Mouse (Mus musculus) heart, adult 11 months (tissue): ENCODE measurements around the gene Snrpb.
A peak's percentile ranks its signal among the peaks of the same experiment; 100 is the strongest.

Experiments used
- DNase-seq: peaks from one replicate; pipeline ENCODE4 v3.0.0; 2022

Gene Snrpb

DNA sequence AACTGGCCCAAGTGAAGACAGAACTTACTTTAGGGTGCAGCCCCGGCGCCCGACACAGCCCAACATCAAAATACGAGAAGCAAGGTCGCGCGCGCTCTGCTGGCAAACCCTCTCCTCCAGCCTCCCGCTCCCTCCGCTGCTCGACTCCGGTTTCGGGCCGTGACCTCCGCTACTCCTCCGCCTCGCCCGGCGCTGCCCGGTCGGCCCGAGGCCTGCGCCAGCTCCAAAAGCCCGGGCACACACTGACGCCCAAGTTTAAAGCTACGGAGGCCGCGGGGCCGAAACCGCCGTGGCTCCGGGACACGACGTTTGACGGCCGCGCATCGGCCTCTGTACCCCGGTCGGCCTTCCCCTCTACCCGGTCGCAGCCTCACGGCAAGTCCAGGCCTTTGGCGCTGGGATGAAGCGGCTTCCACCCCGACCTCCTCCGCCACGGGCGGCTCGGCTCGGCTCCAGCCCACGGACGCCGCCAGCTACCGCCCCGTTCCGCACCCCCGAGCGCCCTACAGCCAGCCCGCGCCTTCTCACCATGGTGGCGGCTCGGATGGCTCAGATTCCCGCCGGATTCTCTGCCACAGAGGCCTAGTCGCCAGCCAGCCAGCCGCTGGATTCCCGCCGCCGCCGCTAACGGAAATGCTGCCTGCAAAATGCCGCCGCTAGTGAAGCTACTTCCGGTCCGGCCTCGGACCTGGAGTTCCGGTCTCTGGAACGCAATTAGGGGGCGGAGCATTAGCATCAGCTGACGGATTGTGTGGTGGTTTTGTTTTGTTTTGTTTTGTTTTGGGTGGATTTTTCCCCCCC is at the start of gene Snrpb:
Gene Snrpb (minus strand): TSS at position 698 of the 801 bp plus-strand sequence.
- peak; percentile 98 for DNase-seq

- peak; percentile 71 for DNase-seq
Measured at GRCm38 (mm10) chr2:130211581-130211980, 32.4 kb upstream of the Snrpb start.

DNA sequence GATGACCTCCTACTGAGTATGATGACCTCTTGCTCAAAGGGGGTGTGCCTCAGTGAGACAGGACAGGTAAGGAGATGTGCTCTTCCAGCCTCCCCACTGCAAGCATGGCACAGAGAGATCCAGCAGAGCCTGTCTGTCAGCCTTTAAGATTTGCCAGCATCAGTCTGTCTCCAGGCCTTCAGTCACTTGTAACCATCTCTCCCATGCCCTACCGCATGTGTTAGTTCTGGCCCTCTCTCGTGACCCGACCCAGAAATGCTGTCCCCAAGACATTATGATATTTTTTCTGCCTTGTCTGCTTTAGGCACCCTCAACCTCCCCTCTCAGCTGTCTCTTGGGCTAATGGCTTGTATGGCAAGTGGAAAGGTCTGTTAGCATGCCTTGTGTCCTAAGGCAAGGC is 30.4 kb upstream of the Snrpb start:
- peak; percentile 78 for DNase-seq

DNA sequence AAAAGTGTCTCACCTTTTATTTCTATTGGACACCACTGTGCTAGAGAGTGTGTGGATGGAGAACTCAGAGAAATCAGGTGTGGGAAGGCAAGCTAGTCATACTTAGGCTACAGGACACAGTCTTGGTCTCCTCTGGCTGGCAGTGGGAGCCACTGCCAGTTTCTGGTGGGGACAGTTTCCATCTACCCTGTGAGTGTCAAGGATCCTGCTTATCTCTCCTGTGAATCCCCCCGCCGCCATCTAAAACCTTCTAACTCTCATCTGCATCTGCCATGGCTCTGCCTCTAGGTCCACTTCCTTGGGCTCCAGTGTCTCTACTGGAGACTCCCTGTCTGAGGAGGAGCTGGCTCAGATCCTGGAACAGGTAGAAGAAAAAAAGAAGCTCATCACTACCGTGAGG is 28.8 kb upstream of the Snrpb start:
- peak; percentile 23 for DNase-seq

- DNase-seq, result peak; percentile 65
Measured at GRCm38 (mm10) chr2:130207376-130207775, 28.2 kb upstream of the Snrpb start.

DNA sequence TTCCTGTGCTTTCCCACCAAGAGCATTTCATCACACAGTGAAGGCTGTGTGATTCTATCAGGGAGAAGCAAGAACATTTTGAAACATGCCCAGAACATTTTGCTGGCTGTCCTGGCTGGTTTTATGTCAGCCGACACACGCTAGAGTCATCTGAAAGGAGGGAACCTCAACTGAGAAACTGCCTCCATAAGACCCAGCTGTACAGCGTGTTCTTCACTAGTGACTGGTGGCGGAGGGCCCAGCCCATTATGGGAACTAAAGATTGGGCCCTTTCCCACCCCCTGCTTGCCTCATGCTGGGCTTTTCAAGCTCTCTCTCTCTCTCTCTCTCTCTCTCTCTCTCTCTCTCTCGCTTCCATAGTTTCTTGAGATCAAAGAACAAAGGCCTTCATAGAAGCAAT is 21.8 kb upstream of the Snrpb start:
- DNase-seq, result peak; percentile 85

GRCm38 (mm10) chr2:130194894-130195293 is 15.7 kb upstream of the Snrpb start, which contains the start of gene Tmc2:
Gene Tmc2, plus strand, starts transcription at chr2:130195194.
- no peak for DNase-seq

DNA sequence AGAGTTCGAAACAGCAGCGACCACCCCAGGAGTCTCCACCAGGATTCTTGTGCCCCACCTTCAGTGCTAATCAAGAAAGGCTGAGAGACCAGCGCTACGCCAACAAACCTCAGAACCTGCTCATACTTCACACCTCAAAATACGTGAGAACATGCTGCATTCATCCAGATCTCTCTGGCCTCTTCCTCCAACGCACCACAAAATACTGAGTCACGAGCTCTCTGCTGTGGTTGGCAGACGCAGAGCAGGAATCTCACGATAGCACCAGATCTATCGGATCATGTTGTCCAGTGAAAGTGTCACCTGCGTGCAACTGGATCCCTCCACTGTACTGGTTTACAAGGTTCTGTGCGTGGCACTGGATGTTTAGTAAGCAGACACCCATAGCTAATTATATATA is 9.2 kb upstream of the Snrpb start:
- peak; percentile 73 for DNase-seq

GRCm38 (mm10) chr2:130179507-130180019 is 360 bp upstream of the Snrpb start:
- DNase-seq, result no peak

GRCm38 (mm10) chr2:130178381-130178705 is 860 bp downstream of the Snrpb start:
- no peak for DNase-seq

GRCm38 (mm10) chr2:130176820-130177219 is 2.4 kb downstream of the Snrpb start:
- DNase-seq, result peak; percentile 89

DNA sequence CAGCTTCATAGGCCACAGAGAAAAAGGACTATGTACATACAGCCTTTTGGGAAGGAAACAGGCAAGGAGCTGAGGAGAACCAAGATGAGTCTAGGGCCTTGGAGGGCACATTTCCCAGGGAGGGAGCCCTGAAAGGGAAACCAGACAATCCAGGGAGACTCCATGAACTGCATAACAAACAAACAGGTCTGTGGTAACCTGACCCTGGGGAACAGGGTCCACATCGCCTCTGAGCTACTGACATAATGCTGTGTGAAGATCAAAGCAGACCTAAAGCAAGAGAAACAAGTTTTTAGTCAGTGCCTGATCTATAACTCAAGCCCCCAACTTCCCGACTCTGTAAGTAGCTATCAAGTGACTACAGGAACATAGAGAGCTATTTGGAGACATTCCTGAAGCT is 7.5 kb downstream of the Snrpb start:
- no peak for DNase-seq

- no peak for DNase-seq
Measured at GRCm38 (mm10) chr2:130167861-130168260, 11.3 kb downstream of the Snrpb start.

DNA sequence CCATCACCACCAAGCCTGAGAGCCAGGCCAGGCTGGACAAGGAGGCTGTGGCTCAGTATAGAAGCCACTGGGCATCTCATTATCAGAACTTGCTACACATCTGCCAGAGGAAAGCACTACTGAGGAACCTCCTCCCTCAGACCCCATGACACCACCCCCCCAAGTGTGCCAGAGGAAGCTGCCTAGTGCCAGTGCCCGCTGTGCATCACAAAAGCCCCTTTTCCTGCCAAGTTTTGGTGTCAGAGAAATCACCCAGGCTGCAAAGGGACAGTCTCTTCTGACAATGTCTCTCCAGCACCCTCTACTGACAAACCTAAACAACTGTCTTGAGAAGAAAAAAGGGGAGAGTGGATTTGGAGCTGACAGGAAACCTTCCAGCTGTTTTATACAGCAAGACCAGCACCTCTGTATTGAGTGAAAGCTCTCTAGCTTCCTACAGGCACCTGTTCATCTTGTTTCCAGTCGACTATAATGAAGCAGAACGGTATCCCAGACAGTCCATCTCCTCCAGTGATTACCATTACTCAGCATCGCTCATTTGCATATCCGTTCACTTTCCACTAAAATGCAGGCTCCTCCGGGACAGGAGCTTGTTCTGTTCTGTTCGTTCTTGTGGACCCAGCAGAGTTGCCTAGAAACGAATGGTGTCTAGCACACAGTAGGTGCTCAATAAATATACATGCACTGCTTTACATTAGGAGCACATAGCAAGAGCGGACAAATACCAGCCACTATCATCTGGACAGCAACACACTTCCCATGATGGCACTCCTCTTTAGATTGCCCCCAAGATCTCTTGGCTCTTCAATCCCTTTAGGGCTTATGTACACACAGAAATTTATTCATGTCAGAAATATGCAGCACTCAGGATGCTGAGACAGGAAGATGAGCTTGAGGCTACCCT is 12.6 kb downstream of the Snrpb start:
- DNase-seq, result no peak

GRCm38 (mm10) chr2:130162701-130163100 is 16.5 kb downstream of the Snrpb start:
- peak; percentile 55 for DNase-seq

- DNase-seq, result peak; percentile 41
Measured at GRCm38 (mm10) chr2:130158088-130158437, 21.1 kb downstream of the Snrpb start.

- DNase-seq, result peak; percentile 85
Measured at GRCm38 (mm10) chr2:130157231-130158087, 21.7 kb downstream of the Snrpb start.

GRCm38 (mm10) chr2:130155851-130156250 is 23.4 kb downstream of the Snrpb start:
- peak; percentile 23 for DNase-seq

DNA sequence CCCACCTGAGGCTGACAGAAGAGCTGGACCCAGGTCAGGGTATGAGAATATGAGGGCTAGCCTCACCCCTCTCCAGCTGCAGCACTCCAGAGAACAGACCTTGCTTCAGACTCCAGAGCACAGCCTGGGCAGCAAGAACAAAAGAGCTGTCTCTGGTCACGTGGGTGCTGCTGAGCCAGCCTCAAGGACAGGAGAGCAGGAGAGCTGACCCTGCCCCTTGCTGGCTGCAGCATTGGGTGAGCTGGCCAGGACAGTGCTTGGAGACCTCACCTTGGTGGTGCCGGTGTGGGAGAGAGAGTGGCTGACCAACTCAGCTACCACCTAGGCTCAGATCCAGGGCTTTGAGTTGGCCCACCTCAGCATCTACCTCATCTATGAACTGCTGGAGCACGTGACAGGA is 24.0 kb downstream of the Snrpb start:
- DNase-seq, result peak; percentile 76

DNA sequence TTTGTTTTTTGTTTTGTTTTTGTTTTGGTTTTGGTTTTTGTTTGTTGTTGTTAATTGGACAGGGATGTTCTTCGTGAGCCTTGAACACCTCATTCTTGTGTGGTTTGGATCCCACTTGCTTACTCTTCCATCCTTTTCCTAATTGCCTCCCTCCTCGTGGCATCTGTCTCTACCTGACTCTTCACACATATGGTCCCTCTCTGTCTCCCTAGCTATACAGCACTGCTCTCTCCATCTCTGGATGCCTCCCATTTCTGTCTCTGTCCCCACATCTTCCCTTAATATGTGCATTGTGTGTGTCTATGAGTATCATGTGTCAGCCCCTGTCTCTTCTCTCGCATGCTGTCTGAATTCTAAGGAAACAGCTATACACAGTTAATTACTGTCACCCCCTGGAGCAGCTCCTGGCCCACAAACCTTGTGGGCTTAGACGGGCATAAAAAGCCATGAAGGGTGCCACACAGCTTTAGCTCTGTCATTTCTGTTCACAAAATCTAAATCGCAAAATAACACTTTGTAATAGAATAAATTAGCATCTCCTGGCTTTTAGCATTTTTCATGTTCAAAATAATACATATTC is 33.0 kb downstream of the Snrpb start:
- peak; percentile 73 for DNase-seq

DNA sequence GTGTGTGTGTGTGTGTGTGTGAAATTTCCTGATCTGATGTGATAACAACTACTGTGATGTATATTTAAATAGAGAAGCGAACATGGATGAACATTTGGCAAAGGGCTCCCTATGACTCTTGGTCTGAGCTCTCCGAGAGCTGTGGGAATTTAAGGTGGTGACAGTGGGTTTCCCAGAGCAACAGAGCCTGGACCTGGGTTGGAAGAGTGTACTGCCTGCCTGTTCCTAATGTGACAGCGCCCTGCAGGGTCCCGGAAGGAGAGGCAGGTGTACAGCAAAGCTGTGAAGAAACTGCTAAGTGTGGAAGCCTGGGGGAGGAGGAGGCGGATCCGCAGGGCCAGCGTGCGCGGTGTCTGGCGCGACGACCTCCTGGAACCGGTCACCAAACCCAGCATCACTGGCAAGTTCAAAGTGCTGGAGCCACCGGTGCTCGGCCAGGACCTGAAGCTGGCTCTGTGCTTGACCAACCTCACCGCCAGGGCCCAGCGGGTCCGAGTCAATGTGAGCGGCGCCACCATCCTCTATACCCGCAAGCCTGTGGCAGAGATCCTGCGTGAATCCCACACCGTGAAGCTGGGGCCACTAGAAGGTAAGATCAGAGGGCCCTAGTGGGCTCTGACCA is 34.4 kb downstream of the Snrpb start:
- peak; percentile 63 for DNase-seq

DNA sequence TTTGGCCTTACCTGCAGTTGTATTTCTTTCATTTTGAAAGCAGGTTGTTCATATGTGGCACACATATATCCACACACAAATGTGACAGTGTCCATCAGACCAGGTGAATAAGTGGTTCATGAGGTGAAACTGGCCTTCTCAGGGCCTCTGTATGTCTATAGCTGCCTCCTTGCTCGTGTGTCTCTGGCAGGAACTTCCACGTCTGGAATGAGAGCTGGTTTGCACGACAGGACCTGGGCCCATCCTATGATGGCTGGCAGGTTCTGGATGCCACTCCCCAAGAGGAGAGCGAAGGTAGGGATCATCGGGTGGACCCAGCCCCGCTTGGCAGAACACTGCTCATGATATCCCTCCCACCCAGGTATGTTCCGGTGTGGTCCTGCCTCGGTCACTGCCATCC is 36.2 kb downstream of the Snrpb start:
- DNase-seq, result peak; percentile 79
